Mouse (Mus musculus): ENCODE data around the gene Ctcfl.

- TF ChIP-seq CTCF (IDR thresholded peaks at IDR 0.05; ENCODE audit: low read depth) (no peak), EP300 (IDR thresholded peaks at IDR 0.05; ENCODE audit: low read depth) (no peak)
These were observed 49.1 kb upstream of the Ctcfl start for GRCm38 (mm10) chr2:173168411-173168851.
